Mouse (Mus musculus) megakaryocyte progenitor cell, adult 5-6 weeks (primary cell): ENCODE data around the gene Phlpp1. TPM values are rescaled to one million over a fixed set of nuclear protein-coding genes. Genes with fewer than 3 reads are reported as not detected.

Source experiments
- ATAC-seq: replicated peaks from 2 replicates; pipeline ENCODE4 v1.8.0; 2016; ENCODE audit warnings: mild to moderate bottlenecking, moderate TSS enrichment, inconsistent platforms; ENCODE audit not compliant: poor library complexity
- total RNA-seq, 2 experiments: library from RNA; stranded (forward) in 1 of 2; stranded (reverse) in 1 of 2; fragments of 157-497, 149-512 nt in 1 of 2; fragments of 200-1000 nt in 1 of 2; gene quantifications; 2 replicates each; pipeline versions ENCODE4 v1.2.3 to v1.2.4; 2015 to 2017

The Phlpp1 gene
- total RNA-seq, 2 experiments from 2014 or later = 0.92 to 2.6 TPM

GRCm38 (mm10) chr1:106373656-106374055, 202.1 kb downstream of the Phlpp1 start:
- no peak for ATAC-seq

- ATAC-seq = no peak
These were observed 202.7 kb downstream of the Phlpp1 start for GRCm38 (mm10) chr1:106374274-106374673.

- ATAC-seq = no peak
These were observed 203.4 kb downstream of the Phlpp1 start for GRCm38 (mm10) chr1:106374971-106375370.

GRCm38 (mm10) chr1:106376003-106376402, 204.5 kb downstream of the Phlpp1 start:
- no peak for ATAC-seq

DNA sequence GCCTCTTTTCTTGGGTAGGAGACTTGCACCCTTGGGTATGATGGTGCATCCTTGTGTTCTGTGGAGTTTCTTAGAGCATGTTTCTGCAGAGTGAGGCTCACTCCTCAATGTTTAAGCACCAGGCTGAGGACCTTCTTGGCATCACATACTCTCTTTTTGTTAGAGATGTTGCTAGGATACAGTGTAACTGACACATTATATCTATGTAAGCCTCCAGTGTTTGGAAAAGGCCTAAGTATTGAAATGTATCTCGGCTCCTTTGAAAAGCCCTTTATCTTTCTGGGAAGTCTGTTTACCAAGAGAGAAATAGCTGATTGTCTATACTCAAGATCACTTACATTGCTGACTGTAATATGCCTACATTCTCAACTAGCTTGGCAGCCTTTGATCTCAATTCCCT, 208.9 kb downstream of the Phlpp1 start:
- ATAC-seq = no peak

GRCm38 (mm10) chr1:106386542-106386941, 215.0 kb downstream of the Phlpp1 start:
- ATAC-seq = no peak

GRCm38 (mm10) chr1:106387264-106387663, 215.7 kb downstream of the Phlpp1 start:
- no peak for ATAC-seq

- peak; percentile 81 for ATAC-seq
These were observed 218.1 kb downstream of the Phlpp1 start for GRCm38 (mm10) chr1:106389673-106390072.

DNA sequence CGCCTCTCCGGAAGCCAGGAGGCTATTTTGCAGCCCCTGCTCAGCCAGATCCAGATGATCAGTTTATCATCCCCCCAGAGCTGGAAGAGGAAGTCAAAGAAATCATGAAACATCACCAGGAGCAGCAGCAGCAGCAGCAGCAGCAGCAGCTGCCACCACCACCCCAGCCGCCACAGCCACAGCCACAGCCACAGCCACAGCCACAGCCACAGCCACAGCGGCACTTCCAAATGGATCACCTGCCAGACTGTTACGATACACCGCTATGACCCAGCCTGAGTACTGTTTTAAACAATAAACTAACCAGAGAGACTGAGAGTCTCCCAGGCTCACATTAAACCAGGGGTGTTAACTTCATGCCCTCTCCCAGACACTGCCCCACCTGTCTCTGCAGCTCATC, 221.5 kb downstream of the Phlpp1 start:
- no peak for ATAC-seq

DNA sequence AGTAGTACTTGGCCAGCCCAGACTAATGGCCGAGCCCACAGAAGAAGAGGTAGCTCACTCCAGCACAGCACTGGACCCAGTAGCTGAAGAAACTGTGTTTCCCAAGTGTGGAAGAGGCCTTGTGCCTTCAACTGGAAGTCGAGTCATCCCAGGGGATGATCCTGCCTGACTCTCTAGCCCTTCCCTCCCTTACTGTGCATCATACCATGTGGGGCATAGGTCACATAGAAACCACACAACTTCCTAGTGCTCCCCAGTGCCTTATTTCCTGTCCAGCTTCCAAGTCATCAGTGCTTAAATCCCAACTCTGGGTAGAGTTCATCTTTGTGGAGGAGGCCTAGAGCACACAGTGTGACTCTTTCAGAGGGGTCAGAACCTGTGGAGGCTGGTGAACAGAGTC, 223.1 kb downstream of the Phlpp1 start:
- ATAC-seq = no peak

DNA sequence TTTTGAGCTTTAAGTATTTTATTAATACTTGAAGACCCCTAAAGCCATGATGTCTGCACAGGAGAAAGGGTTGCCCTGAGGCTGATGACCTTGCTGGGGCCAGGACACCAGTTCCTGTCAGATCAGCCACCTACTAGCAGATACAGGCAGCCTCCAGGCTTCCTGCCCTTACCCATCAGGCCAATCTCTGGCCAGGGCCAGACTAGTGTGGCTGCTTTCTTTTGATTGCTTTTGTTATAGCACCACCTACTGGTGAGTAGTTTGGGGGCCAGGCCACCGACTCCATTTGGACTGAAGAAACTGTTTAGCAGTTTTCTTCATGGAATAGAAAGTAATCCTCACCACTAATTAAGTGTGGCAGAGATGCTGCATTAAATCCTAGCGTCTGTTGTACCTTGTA, 223.9 kb downstream of the Phlpp1 start:
- ATAC-seq = peak; percentile 92

DNA sequence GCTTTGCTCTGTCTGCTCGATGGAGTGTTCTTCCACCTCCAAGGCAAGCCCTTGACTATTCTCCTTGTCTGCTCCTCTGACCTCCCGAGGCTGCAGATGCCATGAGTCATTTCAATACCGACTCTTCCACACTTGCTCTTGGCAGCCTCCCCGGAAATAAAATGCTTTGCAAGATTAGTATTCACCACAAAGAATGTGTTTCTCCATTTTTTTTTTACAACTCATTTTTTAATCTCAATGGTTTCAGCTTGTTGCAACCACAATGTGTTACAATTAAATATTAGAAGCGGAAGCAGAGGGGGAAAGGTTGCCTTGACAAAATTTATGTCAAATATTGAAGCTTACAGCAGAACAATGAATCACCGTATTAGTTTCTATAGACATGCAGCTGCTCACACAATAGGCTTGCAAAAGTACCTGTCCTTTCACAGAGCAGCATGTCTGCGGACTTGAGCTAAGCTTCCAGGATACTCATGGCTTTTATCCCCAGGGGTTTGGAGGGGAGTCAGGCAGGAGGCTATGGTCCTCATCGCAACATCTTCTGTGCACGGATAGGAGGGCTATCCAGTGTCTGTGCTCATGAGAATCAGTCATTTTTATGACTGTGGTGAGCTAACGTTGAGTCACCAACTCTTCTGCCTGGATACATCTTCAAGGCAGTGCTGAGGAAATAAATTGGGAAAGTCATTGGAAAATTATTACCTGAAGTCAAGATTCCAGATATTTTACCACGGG, 229.5 kb downstream of the Phlpp1 start:
- peak; percentile 76 for ATAC-seq

DNA sequence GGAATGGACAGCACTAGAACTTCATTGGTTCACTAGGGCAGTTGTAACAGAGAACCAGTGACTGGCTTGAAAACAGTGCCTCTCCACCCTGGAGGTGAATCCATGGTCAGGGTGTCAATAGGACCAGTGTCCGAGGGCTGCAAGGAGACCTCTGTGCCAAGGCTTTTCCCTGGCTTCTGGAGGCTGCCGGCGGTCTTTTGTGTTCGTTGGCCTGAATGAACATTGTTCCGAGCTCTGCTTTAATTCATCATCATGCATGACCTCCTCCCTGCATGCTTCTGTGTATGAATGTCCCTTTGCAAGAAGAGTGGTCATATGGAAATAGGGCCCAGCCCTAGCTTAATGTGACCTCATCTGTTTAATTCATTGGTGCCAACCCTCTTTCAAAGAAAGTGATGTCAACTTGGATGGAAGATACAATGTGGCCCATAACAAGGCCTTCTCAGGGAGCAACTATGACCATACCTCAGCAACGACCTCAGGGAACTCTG, 231.5 kb downstream of the Phlpp1 start:
- no peak for ATAC-seq

DNA sequence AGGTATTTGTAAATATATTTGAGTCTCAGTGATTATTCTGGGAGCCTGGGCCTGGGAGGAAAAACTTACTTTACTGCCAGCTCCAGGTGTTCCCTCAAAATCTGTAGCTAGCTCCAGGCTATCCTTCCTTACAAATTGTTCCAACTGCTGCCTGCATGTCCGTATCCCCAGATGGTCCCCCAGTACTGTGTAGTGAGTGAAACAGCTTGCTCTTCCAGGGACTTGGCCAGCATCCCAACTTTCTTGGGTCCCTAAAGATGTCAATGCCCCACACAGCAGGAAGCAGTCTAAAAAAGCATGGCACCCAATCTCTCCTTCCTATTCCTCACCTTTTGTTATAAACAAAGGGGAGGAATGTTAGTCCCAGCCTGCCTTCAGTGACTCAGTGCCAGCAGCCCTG, 235.3 kb downstream of the Phlpp1 start:
- ATAC-seq = no peak

- ATAC-seq = peak; percentile 91
These were observed 236.4 kb downstream of the Phlpp1 start for GRCm38 (mm10) chr1:106407963-106408440.

- ATAC-seq = no peak
These were observed 239.3 kb downstream of the Phlpp1 start for GRCm38 (mm10) chr1:106410858-106411257.

DNA sequence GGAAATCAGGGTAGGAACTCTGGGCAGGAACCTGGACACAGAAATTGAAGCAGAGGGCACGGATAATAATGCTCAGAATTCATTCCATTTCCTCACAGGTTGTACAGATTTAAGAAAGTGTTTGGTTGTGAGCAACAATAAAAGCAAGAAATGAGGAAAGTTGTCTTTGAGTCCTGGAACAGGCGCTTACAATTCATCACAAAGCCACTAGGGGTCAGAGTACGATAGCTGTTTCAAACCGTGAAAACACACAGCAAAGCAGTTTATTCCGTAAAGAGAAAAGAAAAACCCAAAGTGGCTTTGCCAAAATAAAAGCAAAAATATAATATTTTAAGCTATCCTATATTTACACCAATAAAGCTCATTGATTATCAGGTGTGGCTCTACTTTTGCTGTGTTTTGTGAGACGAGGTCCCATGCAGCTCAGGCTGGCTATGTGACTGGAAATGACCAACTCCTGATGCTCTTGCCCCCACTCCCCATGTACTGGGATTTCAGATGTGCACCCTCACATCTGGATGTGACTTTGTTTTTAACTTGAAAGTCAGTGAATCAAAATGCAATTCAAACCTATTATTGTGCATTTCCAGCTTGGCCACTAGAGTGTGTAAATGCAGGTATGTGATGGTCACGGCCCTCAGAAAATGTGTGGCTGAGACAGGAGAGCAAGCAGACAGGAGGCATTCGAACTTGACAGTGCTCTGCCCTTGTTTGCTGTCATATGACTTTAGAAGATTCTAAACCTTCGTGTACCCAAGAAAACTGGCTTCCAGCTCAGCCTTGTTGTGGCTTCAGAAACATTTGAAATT, 253.8 kb downstream of the Phlpp1 start:
- ATAC-seq = peak; percentile 79

GRCm38 (mm10) chr1:106428170-106428569, 256.6 kb downstream of the Phlpp1 start:
- peak; percentile 21; the same call in 1 of the 2 replicates for ATAC-seq

- no peak for ATAC-seq
These were observed 257.0 kb downstream of the Phlpp1 start for GRCm38 (mm10) chr1:106428580-106428979.

DNA sequence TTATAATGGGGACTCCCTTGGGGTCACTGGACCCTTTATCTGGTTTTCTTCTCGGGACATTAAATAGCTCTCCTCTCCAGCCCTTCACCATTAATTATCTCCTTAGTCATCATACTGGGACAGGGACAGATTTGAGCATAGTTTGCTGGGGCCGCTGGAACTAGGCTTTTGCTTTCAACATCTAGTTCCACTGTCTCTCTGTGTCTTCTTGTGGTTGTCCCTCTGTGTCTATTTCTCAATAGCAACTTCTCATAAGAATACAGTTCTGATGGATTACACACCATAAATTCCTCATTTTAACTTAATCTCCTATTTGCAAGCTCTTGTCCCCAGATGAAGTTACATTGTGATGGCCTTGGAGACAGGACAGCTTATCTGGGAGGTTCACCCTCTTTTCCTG, 262.0 kb downstream of the Phlpp1 start:
- ATAC-seq = peak; percentile 76
